Mouse (Mus musculus): ENCODE results near the gene Cstad. TPM values are rescaled to one million over a fixed set of nuclear protein-coding genes. Genes with fewer than 3 reads are reported as not detected.

Cstad gene
- polyA plus RNA-seq, 1 experiment = 0.47 TPM

- Histone ChIP-seq H3K79me2 (ENCODE audit: control insufficient read depth, insufficient read depth) (no peaks in the 10 kb centered on the region), H3K36me3 (ENCODE audit: control insufficient read depth, insufficient read depth) (no peaks in the 10 kb centered on the region), H3K79me3 (ENCODE audit: low read depth) (no peaks in the 10 kb centered on the region), H3ac (ENCODE audit: control insufficient read depth, insufficient read length, low read depth) (no peak overlapping the region), H3K4me3 (ENCODE audit: insufficient read depth, poor library complexity, severe bottlenecking) (no peak overlapping the region), H3K27me3 (ENCODE audit: control insufficient read depth, insufficient read depth, insufficient read length) (no peaks in the 10 kb centered on the region)
- no peak for TF ChIP-seq MYOD1 (IDR thresholded peaks at IDR 0.05; ENCODE audit: control insufficient read depth, insufficient read length, low read depth)
- TF ChIP-seq USF1 (IDR thresholded peaks at IDR 0.05; ENCODE audit: low read depth) = no peak
- no peak for TF ChIP-seq MYOG (IDR thresholded peaks at IDR 0.05; ENCODE audit: control insufficient read depth, extremely low read depth, insufficient read length)
- no peak for TF ChIP-seq FOSL1 (IDR thresholded peaks at IDR 0.05; ENCODE audit: insufficient read depth, low read length, poor library complexity, severe bottlenecking)
- no peak for TF ChIP-seq MAX (IDR thresholded peaks at IDR 0.05)
- TF ChIP-seq CEBPB (IDR thresholded peaks at IDR 0.05; ENCODE audit: low read depth) = no peak
Observed at GRCm38 (mm10) chr2:30604880-30605761, 10.3 kb downstream of the Cstad start.

GRCm38 (mm10) chr2:30605762-30606051 is 10.9 kb downstream of the Cstad start:
- no peak overlapping the region for H3ac ChIP-seq (ENCODE audit: control insufficient read depth, insufficient read length, low read depth)
- no peaks in the 10 kb centered on the region for H3K27me3 ChIP-seq (ENCODE audit: control insufficient read depth, insufficient read depth, insufficient read length)
- H3K79me2 ChIP-seq (ENCODE audit: control insufficient read depth, insufficient read depth) = no peaks in the 10 kb centered on the region
- no peak overlapping the region for H3K4me3 ChIP-seq (ENCODE audit: insufficient read depth, poor library complexity, severe bottlenecking)
- TF ChIP-seq MAX (IDR thresholded peaks at IDR 0.05) (no peak), FOSL1 (IDR thresholded peaks at IDR 0.05; ENCODE audit: insufficient read depth, low read length, poor library complexity, severe bottlenecking) (no peak), USF1 (IDR thresholded peaks at IDR 0.05; ENCODE audit: low read depth) (no peak), MYOD1 (IDR thresholded peaks at IDR 0.05; ENCODE audit: control insufficient read depth, insufficient read length, low read depth) (no peak), CTCF (IDR thresholded peaks at IDR 0.05; ENCODE audit: control insufficient read depth, insufficient read depth, insufficient read length) (no peak), CEBPB (IDR thresholded peaks at IDR 0.05; ENCODE audit: low read depth) (no peak), MYOG (IDR thresholded peaks at IDR 0.05; ENCODE audit: control insufficient read depth, extremely low read depth, insufficient read length) (no peak)
- H3K79me3 ChIP-seq (ENCODE audit: low read depth) = no peaks in the 10 kb centered on the region
- no peaks in the 10 kb centered on the region for H3K36me3 ChIP-seq (ENCODE audit: control insufficient read depth, insufficient read depth)

- Histone ChIP-seq H3K27me3 (ENCODE audit: control insufficient read depth, insufficient read depth, insufficient read length) (no peaks in the 10 kb centered on the region), H3K79me3 (ENCODE audit: low read depth) (no peaks in the 10 kb centered on the region), H3K79me2 (ENCODE audit: control insufficient read depth, insufficient read depth) (no peaks in the 10 kb centered on the region), H3K4me3 (ENCODE audit: insufficient read depth, poor library complexity, severe bottlenecking) (no peak overlapping the region), H3ac (ENCODE audit: control insufficient read depth, insufficient read length, low read depth) (no peak overlapping the region), H3K36me3 (ENCODE audit: control insufficient read depth, insufficient read depth) (no peaks in the 10 kb centered on the region)
- TF ChIP-seq FOSL1 (IDR thresholded peaks at IDR 0.05; ENCODE audit: insufficient read depth, low read length, poor library complexity, severe bottlenecking) = no peak
- no peak for TF ChIP-seq CEBPB (IDR thresholded peaks at IDR 0.05; ENCODE audit: low read depth)
- TF ChIP-seq MYOG (IDR thresholded peaks at IDR 0.05; ENCODE audit: control insufficient read depth, extremely low read depth, insufficient read length) = no peak
- no peak for TF ChIP-seq USF1 (IDR thresholded peaks at IDR 0.05; ENCODE audit: low read depth)
Observed at GRCm38 (mm10) chr2:30606621-30607052, 11.8 kb downstream of the Cstad start.

- H3K36me3 ChIP-seq (ENCODE audit: control insufficient read depth, insufficient read depth) = no peaks in the 10 kb centered on the region
- no peak overlapping the region for H3ac ChIP-seq (ENCODE audit: control insufficient read depth, insufficient read length, low read depth)
- H3K79me3 ChIP-seq (ENCODE audit: low read depth) = no peaks in the 10 kb centered on the region
- H3K4me3 ChIP-seq (ENCODE audit: insufficient read depth, poor library complexity, severe bottlenecking) = no peak overlapping the region
- H3K27me3 ChIP-seq (ENCODE audit: control insufficient read depth, insufficient read depth, insufficient read length) = no peaks in the 10 kb centered on the region
- no peak for TF ChIP-seq MYOD1 (IDR thresholded peaks at IDR 0.05; ENCODE audit: control insufficient read depth, insufficient read length, low read depth)
- no peak for TF ChIP-seq CEBPB (IDR thresholded peaks at IDR 0.05; ENCODE audit: low read depth)
- TF ChIP-seq USF1 (IDR thresholded peaks at IDR 0.05; ENCODE audit: low read depth) = no peak
- TF ChIP-seq FOSL1 (IDR thresholded peaks at IDR 0.05; ENCODE audit: insufficient read depth, low read length, poor library complexity, severe bottlenecking) = no peak
- no peak for TF ChIP-seq MYOG (IDR thresholded peaks at IDR 0.05; ENCODE audit: control insufficient read depth, extremely low read depth, insufficient read length)
- TF ChIP-seq CTCF (IDR thresholded peaks at IDR 0.05; ENCODE audit: control insufficient read depth, insufficient read depth, insufficient read length) = no peak
- TF ChIP-seq MAX (IDR thresholded peaks at IDR 0.05) = no peak
- H3K79me2 ChIP-seq (ENCODE audit: control insufficient read depth, insufficient read depth) = no peaks in the 10 kb centered on the region
Observed at GRCm38 (mm10) chr2:30607941-30608340, 13.1 kb downstream of the Cstad start.

- TF ChIP-seq MYOG (IDR thresholded peaks at IDR 0.05; ENCODE audit: control insufficient read depth, extremely low read depth, insufficient read length) (no peak), CEBPB (IDR thresholded peaks at IDR 0.05; ENCODE audit: low read depth) (no peak), FOSL1 (IDR thresholded peaks at IDR 0.05; ENCODE audit: insufficient read depth, low read length, poor library complexity, severe bottlenecking) (no peak), USF1 (IDR thresholded peaks at IDR 0.05; ENCODE audit: low read depth) (no peak), MAX (IDR thresholded peaks at IDR 0.05) (no peak), CTCF (IDR thresholded peaks at IDR 0.05; ENCODE audit: control insufficient read depth, insufficient read depth, insufficient read length) (no peak), MYOD1 (IDR thresholded peaks at IDR 0.05; ENCODE audit: control insufficient read depth, insufficient read length, low read depth) (no peak)
- Histone ChIP-seq H3K79me3 (ENCODE audit: low read depth) (no peaks in the 10 kb centered on the region), H3K36me3 (ENCODE audit: control insufficient read depth, insufficient read depth) (no peaks in the 10 kb centered on the region), H3K4me3 (ENCODE audit: insufficient read depth, poor library complexity, severe bottlenecking) (no peak overlapping the region), H3K79me2 (ENCODE audit: control insufficient read depth, insufficient read depth) (no peaks in the 10 kb centered on the region), H3K27me3 (ENCODE audit: control insufficient read depth, insufficient read depth, insufficient read length) (no peaks in the 10 kb centered on the region), H3ac (ENCODE audit: control insufficient read depth, insufficient read length, low read depth) (no peak overlapping the region)
Observed at GRCm38 (mm10) chr2:30608690-30609201, 13.9 kb downstream of the Cstad start.

Data from C2C12 (cell line).